Mouse (Mus musculus): Measurements from ENCODE around the gene Plekhb2. TPM values are rescaled to one million over a fixed set of nuclear protein-coding genes. Genes with fewer than 3 reads are reported as not detected.
A peak's percentile ranks its signal among the peaks of the same experiment; 100 is the strongest.

Plekhb2 gene
- total RNA-seq, 2 experiments from 2014 or later = 102 to 114 TPM

- DNase-seq (ENCODE audit: low spot score) = no peak
- intact Hi-C loops (cut with DNase I) = no loop called here
These were observed 21.1 kb upstream of the Plekhb2 start for GRCm38 (mm10) chr1:34828528-34829294.

GRCm38 (mm10) chr1:34830934-34831333 is 18.8 kb upstream of the Plekhb2 start:
- intact Hi-C loops (cut with DNase I) = no loop called here
- DNase-seq (ENCODE audit: low spot score) = no peak

- intact Hi-C loops (cut with DNase I) = no loop called here
- no peak for DNase-seq (ENCODE audit: low spot score)
These were observed 18.4 kb upstream of the Plekhb2 start for GRCm38 (mm10) chr1:34831381-34831780.

- no peak for DNase-seq (ENCODE audit: low spot score)
- intact Hi-C loops (cut with DNase I) = no loop called here
These were observed 14.9 kb upstream of the Plekhb2 start for GRCm38 (mm10) chr1:34834904-34835303.

GRCm38 (mm10) chr1:34837951-34838689 is 11.7 kb upstream of the Plekhb2 start:
- intact Hi-C loops (cut with DNase I) = no loop called here

GRCm38 (mm10) chr1:34839241-34839640 is 10.5 kb upstream of the Plekhb2 start:
- intact Hi-C loops (cut with DNase I) = no loop called here
- no peak for DNase-seq (ENCODE audit: low spot score)

More at GRCm38 (mm10) chr1:34837951-34838689, 11.7 kb upstream of the Plekhb2 start:
- no peak for DNase-seq (ENCODE audit: low spot score)

GRCm38 (mm10) chr1:34841709-34842388 is 7.9 kb upstream of the Plekhb2 start:
- intact Hi-C loops (cut with DNase I) = loop anchor here (2.0 kb wide), 1 partner anchor 15 kb away; no protein-coding TSS in a partner anchor
- DNase-seq (ENCODE audit: low spot score) = no peak

- DNase-seq (ENCODE audit: low spot score) = no peak
- intact Hi-C loops (cut with DNase I) = no loop called here
These were observed 7.4 kb upstream of the Plekhb2 start for GRCm38 (mm10) chr1:34842389-34842861.

GRCm38 (mm10) chr1:34842887-34843618 is 6.7 kb upstream of the Plekhb2 start, which contains the start of gene Fam168b:
Gene Fam168b, minus strand, starts transcription at chr1:34843065.
- DNase-seq (ENCODE audit: low spot score) = peak; percentile 79
- intact Hi-C loops (cut with DNase I) = no loop called here

- intact Hi-C loops (cut with DNase I) = no loop called here
- DNase-seq (ENCODE audit: low spot score) = no peak
These were observed 2.7 kb upstream of the Plekhb2 start for GRCm38 (mm10) chr1:34847070-34847469.

GRCm38 (mm10) chr1:34850343-34851136 is 764 bp downstream of the Plekhb2 start:
- no peak for DNase-seq (ENCODE audit: low spot score)
- intact Hi-C loops (cut with DNase I) = no loop called here

- no peak for DNase-seq (ENCODE audit: low spot score)
- intact Hi-C loops (cut with DNase I) = no loop called here
These were observed 1.8 kb downstream of the Plekhb2 start for GRCm38 (mm10) chr1:34851562-34851961.

- no peak for DNase-seq (ENCODE audit: low spot score)
- intact Hi-C loops (cut with DNase I) = no loop called here
These were observed 2.5 kb downstream of the Plekhb2 start for GRCm38 (mm10) chr1:34852116-34852878.

GRCm38 (mm10) chr1:34853786-34854185 is 4.0 kb downstream of the Plekhb2 start:
- no peak for DNase-seq (ENCODE audit: low spot score)
- intact Hi-C loops (cut with DNase I) = no loop called here

GRCm38 (mm10) chr1:34855056-34855739 is 5.4 kb downstream of the Plekhb2 start:
- intact Hi-C loops (cut with DNase I) = no loop called here
- DNase-seq (ENCODE audit: low spot score) = no peak

GRCm38 (mm10) chr1:34858671-34859070 is 8.9 kb downstream of the Plekhb2 start:
- intact Hi-C loops (cut with DNase I) = no loop called here

GRCm38 (mm10) chr1:34859761-34860160 is 10.0 kb downstream of the Plekhb2 start:
- DNase-seq (ENCODE audit: low spot score) = no peak
- intact Hi-C loops (cut with DNase I) = loop anchor here (10.0 kb wide), 1 partner anchor 115 kb away; no protein-coding TSS in a partner anchor

More at GRCm38 (mm10) chr1:34858671-34859070, 8.9 kb downstream of the Plekhb2 start:
- no peak for DNase-seq (ENCODE audit: low spot score)

Measured in heart, postnatal 25 days (tissue).